Mouse (Mus musculus) heart, postnatal 0 days (tissue): ENCODE measurements around the gene 2610001J05Rik.

Experiments used
- CTCF ChIP-seq: IDR thresholded peaks from 2 replicates; pipeline ENCODE4 v1.5.1; 2016; ENCODE audit warnings: antibody characterized with exemption, control low read depth, low read depth
- EP300 ChIP-seq: IDR thresholded peaks from 2 replicates; pipeline ENCODE4 v1.6.1; 2016; ENCODE audit warnings: antibody characterized with exemption, low read depth

GRCm38 (mm10) chr6:13853244-13853643, 18.1 kb downstream of the 2610001J05Rik start:
- TF ChIP-seq CTCF: no peak
- TF ChIP-seq EP300: no peak
